Mouse (Mus musculus) C2C12 (cell line): ENCODE data around the gene Cd36. TPM values are rescaled to one million over a fixed set of nuclear protein-coding genes. Genes with fewer than 3 reads are reported as not detected.

Source experiments
- H3K27me3 ChIP-seq: one replicate; pipeline ENCODE4 v1.6.1; 2011; ENCODE audit not compliant: control insufficient read depth, insufficient read depth, insufficient read length
- H3K36me3 ChIP-seq: one replicate; pipeline ENCODE4 v1.6.1; 2011; ENCODE audit not compliant: control insufficient read depth, insufficient read depth
- H3K4me3 ChIP-seq: one replicate; pipeline ENCODE4 v1.5.1; 2011; ENCODE audit warnings: mild to moderate bottlenecking, control low read depth; ENCODE audit not compliant: poor library complexity, insufficient read depth, severe bottlenecking
- H3K79me2 ChIP-seq: one replicate; pipeline ENCODE4 v1.6.1; 2011; ENCODE audit not compliant: control insufficient read depth, insufficient read depth
- H3K79me3 ChIP-seq: one replicate; pipeline ENCODE4 v1.6.1; 2011; ENCODE audit warnings: low read depth, control low read depth
- H3ac ChIP-seq: one replicate; pipeline ENCODE3; 2011; ENCODE audit warnings: low read depth; ENCODE audit not compliant: control insufficient read depth, insufficient read length
- CEBPB ChIP-seq: IDR thresholded peaks from one replicate; pipeline ENCODE4 v1.6.1; 2011; ENCODE audit warnings: low read depth, mild to moderate bottlenecking, control low read depth, moderate library complexity
- CTCF ChIP-seq: IDR thresholded peaks from one replicate; pipeline ENCODE4 v1.5.1; 2011; ENCODE audit not compliant: control insufficient read depth, insufficient read depth, insufficient read length
- FOSL1 ChIP-seq: IDR thresholded peaks from one replicate; pipeline ENCODE4 v1.8.0; 2011; ENCODE audit warnings: mild to moderate bottlenecking, low read length; ENCODE audit not compliant: poor library complexity, insufficient read depth, severe bottlenecking
- MAX ChIP-seq: IDR thresholded peaks from one replicate; pipeline ENCODE4 v1.6.1; 2011; ENCODE audit warnings: mild to moderate bottlenecking, control low read depth
- MYOD1 ChIP-seq: IDR thresholded peaks from one replicate; pipeline ENCODE4 v1.6.1; 2011; ENCODE audit warnings: low read depth; ENCODE audit not compliant: control insufficient read depth, insufficient read length
- MYOG ChIP-seq: IDR thresholded peaks from one replicate; pipeline ENCODE4 v1.6.1; 2011; ENCODE audit not compliant: control insufficient read depth, insufficient read length; ENCODE audit errors: extremely low read depth
- USF1 ChIP-seq: IDR thresholded peaks from one replicate; pipeline ENCODE4 v1.6.1; 2011; ENCODE audit warnings: low read depth, mild to moderate bottlenecking, control low read depth, moderate library complexity
- polyA plus RNA-seq: library from polyadenylated mRNA; unstranded; fragments of >200 nt; fragmentation: generic; extraction: Trizol; gene quantifications from one replicate; pipeline ENCODE4 v1.2.1, GENCODE M21; 2012; ENCODE audit warnings: missing spikeins

Cd36 gene
- polyA plus RNA-seq, 1 experiment = 0.01 TPM

DNA sequence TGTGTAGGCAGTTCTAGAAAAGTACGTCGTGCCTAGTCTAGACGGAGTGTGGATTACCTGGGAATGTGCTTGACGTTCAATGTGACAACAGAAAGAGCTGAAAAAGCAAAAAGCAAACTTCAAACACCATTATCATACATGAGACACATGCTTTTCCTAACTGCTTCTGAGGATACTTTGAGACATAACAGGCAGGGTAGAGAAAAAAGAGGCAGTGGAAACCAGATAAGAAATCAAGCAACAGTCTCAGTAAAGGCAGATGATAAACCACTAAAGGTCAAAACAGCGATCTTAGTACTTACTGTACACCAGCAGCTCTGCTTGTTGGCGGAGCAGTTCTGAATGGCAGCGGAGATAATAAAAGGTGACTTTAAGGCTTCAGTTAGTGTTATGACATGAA is 11.6 kb downstream of the Cd36 start:
- no peaks in the 10 kb centered on the region for H3K27me3 ChIP-seq
- no peak overlapping the region for H3ac ChIP-seq
- no peak overlapping the region for H3K4me3 ChIP-seq
- H3K79me3 ChIP-seq = no peaks in the 10 kb centered on the region
- TF ChIP-seq USF1 (no peak), CTCF (no peak), MYOG (no peak), MYOD1 (no peak), CEBPB (no peak), FOSL1 (no peak), MAX (no peak)
- H3K36me3 ChIP-seq = no peaks in the 10 kb centered on the region
- H3K79me2 ChIP-seq = no peaks in the 10 kb centered on the region

DNA sequence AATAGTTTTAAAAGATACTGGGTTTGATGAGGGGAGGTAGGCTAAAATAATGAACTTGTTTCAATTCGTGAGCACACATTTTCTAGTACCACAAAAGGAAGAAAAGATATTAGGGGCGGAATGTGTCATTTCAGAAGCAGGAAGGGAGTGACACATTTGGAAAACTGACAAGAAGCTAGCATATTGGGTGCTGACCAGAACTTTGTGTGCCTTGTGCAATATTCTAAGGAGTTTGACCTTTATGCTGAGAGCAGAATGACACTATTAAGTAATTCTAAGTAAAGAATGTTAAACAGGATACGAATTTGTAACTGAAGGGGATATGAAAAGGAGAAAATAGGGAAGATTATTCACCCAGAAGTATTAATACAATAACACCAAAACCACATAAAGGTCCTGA is 12.0 kb downstream of the Cd36 start:
- Histone ChIP-seq H3K36me3 (no peaks in the 10 kb centered on the region), H3K27me3 (no peaks in the 10 kb centered on the region), H3K79me3 (no peaks in the 10 kb centered on the region), H3K4me3 (no peak overlapping the region), H3ac (no peak overlapping the region), H3K79me2 (no peaks in the 10 kb centered on the region)
- peak; percentile 25 for TF ChIP-seq CEBPB
- TF ChIP-seq USF1 = no peak

GRCm38 (mm10) chr5:17874335-17874734 is 14.3 kb downstream of the Cd36 start:
- TF ChIP-seq USF1 (no peak), MAX (no peak), MYOG (no peak)

GRCm38 (mm10) chr5:17865432-17865831 is 23.2 kb downstream of the Cd36 start:
- H3K36me3 ChIP-seq = no peaks in the 10 kb centered on the region
- TF ChIP-seq MYOG = no peak
- no peak for TF ChIP-seq MYOD1
- no peak for TF ChIP-seq FOSL1
- TF ChIP-seq CTCF = no peak
- no peak for TF ChIP-seq USF1
- no peak for TF ChIP-seq MAX
- no peak for TF ChIP-seq CEBPB
- H3K27me3 ChIP-seq = no peaks in the 10 kb centered on the region
- no peaks in the 10 kb centered on the region for H3K79me3 ChIP-seq
- H3K4me3 ChIP-seq = no peak overlapping the region
- H3ac ChIP-seq = no peak overlapping the region
- no peaks in the 10 kb centered on the region for H3K79me2 ChIP-seq

More at GRCm38 (mm10) chr5:17874335-17874734, 14.3 kb downstream of the Cd36 start:
- Histone ChIP-seq H3K4me3 (no peak overlapping the region), H3K36me3 (no peaks in the 10 kb centered on the region), H3K79me3 (no peaks in the 10 kb centered on the region), H3K79me2 (no peaks in the 10 kb centered on the region), H3ac (no peak overlapping the region), H3K27me3 (no peaks in the 10 kb centered on the region)

DNA sequence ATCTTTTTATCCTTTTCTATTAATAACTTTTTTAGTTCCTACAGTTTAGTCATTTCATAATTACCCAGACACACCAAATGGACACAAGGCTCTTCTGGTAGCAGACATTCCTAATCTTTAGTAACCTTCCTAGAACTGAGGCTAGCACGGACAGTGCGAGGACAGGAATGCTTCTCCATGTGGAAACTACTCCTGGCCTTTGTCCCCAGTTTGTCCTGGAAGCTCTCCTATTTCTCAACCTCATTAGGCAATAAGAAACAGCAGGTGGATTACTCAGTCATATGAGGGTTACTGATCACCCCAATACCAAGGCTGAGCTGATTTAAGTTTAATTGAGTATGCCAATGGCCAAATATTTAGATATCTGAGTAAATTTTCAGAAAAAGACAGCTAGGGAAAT is 25.5 kb downstream of the Cd36 start:
- H3K79me3 ChIP-seq = no peaks in the 10 kb centered on the region
- H3ac ChIP-seq = no peak overlapping the region
- H3K36me3 ChIP-seq = no peaks in the 10 kb centered on the region
- no peak for TF ChIP-seq FOSL1
- no peak for TF ChIP-seq CTCF
- TF ChIP-seq MAX = no peak
- no peak for TF ChIP-seq CEBPB
- no peak for TF ChIP-seq MYOD1
- TF ChIP-seq MYOG = no peak
- TF ChIP-seq USF1 = no peak
- no peaks in the 10 kb centered on the region for H3K27me3 ChIP-seq
- no peaks in the 10 kb centered on the region for H3K79me2 ChIP-seq
- H3K4me3 ChIP-seq = no peak overlapping the region

DNA sequence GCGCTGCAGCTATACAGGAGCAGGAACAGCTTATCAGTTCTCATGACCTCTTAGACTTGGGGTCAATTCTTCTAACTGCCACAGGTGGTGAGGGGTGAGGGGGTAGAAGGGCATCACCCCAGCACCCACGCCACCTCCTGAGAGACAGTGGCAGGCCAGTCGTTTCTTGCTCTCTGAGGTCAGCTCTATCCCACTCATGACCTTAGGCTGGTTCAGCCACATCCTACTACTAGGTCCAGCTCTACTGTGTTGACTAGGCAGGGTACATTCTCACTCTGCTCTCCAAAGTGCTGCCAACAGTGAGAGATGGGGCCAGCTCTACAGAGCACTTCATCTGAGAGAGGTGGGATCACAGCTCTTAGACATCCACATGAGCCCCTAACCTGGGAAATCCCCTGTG is 30.2 kb downstream of the Cd36 start:
- Histone ChIP-seq H3K4me3 (no peak overlapping the region), H3K36me3 (no peaks in the 10 kb centered on the region), H3K79me3 (no peaks in the 10 kb centered on the region), H3K27me3 (no peaks in the 10 kb centered on the region), H3K79me2 (no peaks in the 10 kb centered on the region), H3ac (no peak overlapping the region)
- no peak for TF ChIP-seq CTCF

- H3K4me3 ChIP-seq = no peak overlapping the region
- H3K36me3 ChIP-seq = no peaks in the 10 kb centered on the region
- no peaks in the 10 kb centered on the region for H3K79me2 ChIP-seq
- no peak for TF ChIP-seq CTCF
- no peak for TF ChIP-seq USF1
- no peak for TF ChIP-seq MAX
- TF ChIP-seq CEBPB = no peak
- TF ChIP-seq MYOD1 = no peak
- no peak for TF ChIP-seq FOSL1
- no peak for TF ChIP-seq MYOG
- H3K79me3 ChIP-seq = no peaks in the 10 kb centered on the region
- no peaks in the 10 kb centered on the region for H3K27me3 ChIP-seq
- no peak overlapping the region for H3ac ChIP-seq
Measured at GRCm38 (mm10) chr5:17857871-17858270, 30.7 kb downstream of the Cd36 start.
